Mouse (Mus musculus): Measurements from ENCODE around the gene Ipo8. TPM values are rescaled to one million over a fixed set of nuclear protein-coding genes. Genes with fewer than 3 reads are reported as not detected.

Ipo8 gene
- total and polyA plus RNA-seq, 3 experiments, result 23.4 to 28.3 TPM; not detected in 1

DNA sequence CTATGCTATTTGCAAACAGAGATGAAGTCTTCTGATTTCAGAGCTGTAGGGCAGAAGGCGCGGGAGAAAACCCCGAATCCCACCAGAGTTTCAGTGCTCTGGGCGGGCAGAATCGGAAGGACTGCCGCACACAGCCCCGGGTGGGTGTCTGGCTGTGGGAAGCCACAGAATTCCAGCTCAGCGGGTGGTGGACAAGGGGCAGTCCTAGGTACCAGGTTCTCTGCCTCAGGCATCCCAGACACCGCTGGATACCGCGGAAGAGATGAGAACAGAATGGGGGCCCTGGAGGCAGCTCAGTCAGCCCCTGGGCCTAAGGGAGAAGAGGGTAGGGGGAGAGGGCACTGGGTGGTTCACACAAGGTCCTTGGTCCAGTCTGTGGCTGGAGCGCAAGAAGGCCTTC is 62.8 kb downstream of the Ipo8 start:
- H3K27ac ChIP-seq (ENCODE audit: control insufficient read depth, low read depth, low read length), result no peak overlapping the region
- 0 out of 4 replicates have a peak, but pooled peaks cover 0 to 2% of the 10 kb centered on the region in 2 experiments for H3K36me3 ChIP-seq (ENCODE audit: control insufficient read depth in 1 of 2, insufficient read depth in 2 of 2, low read length in 2 of 2)
- H3K9ac ChIP-seq (ENCODE audit: control insufficient read depth, low read depth, low read length, poor library complexity, severe bottlenecking), result no peak overlapping the region
- no peak for TF ChIP-seq EP300 (IDR thresholded peaks at IDR 0.05; ENCODE audit: low read depth in 1 of 2, low read length in 2 of 2)
- TF ChIP-seq SIN3A (IDR thresholded peaks at IDR 0.05; ENCODE audit: low read length), result no peak
- TF ChIP-seq USF2 (IDR thresholded peaks at IDR 0.05; ENCODE audit: borderline replicate concordance in 1 of 2, insufficient read depth in 1 of 2, low read depth in 1 of 2, low read length in 2 of 2), result no peak
- no peak for TF ChIP-seq MYC (IDR thresholded peaks at IDR 0.05; ENCODE audit: low read depth, low read length)
- TF ChIP-seq POLR2AphosphoS2 (IDR thresholded peaks at IDR 0.05; ENCODE audit: low read length), result no peak
- no peaks in the 10 kb centered on the region for H3K27me3 ChIP-seq (ENCODE audit: control insufficient read depth in 1 of 2, insufficient read depth in 2 of 2, low read length in 2 of 2)
- H3K4me1 ChIP-seq (ENCODE audit: control insufficient read depth in 1 of 2, insufficient read depth in 2 of 2, low read length in 2 of 2), result no peaks in the 10 kb centered on the region
- no peak for DNase-seq (ENCODE audit: low read depth, low spot score)
- no peaks in the 10 kb centered on the region for H3K79me2 ChIP-seq (ENCODE audit: control insufficient read depth, insufficient read depth, low read length, poor library complexity)
- no peak overlapping the region for H3K4me3 ChIP-seq (ENCODE audit: control insufficient read depth in 1 of 2, insufficient read depth in 1 of 2, low read depth in 2 of 2, low read length in 2 of 2)
- H3K9me3 ChIP-seq (replicated peaks; ENCODE audit: insufficient read depth, low read length), result no peaks in the 10 kb centered on the region

DNA sequence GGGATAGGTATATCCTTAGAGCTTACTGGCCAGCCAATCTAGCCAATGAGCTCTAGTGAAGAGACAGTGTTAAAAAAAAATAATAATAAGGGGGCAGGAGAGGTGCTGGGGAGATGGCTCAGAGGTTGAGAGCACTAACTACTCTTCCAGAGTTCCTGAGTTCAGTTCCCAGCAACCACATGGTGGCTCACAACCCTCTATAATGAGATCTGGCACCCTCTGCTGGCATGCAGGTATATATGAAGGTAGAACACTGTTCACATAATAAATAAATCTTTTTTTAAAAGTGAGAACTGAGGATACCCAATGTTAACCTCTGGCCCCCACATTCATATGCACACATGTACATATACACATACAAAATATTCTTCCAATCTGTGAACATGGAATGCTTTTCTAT is 64.0 kb downstream of the Ipo8 start:
- Histone ChIP-seq H3K79me2 (ENCODE audit: control insufficient read depth, insufficient read depth, low read length, poor library complexity) (no peaks in the 10 kb centered on the region), H3K4me3 (ENCODE audit: control insufficient read depth in 1 of 2, insufficient read depth in 1 of 2, low read depth in 2 of 2, low read length in 2 of 2) (no peak overlapping the region), H3K27me3 (ENCODE audit: control insufficient read depth in 1 of 2, insufficient read depth in 2 of 2, low read length in 2 of 2) (no peaks in the 10 kb centered on the region), H3K27ac (ENCODE audit: control insufficient read depth, low read depth, low read length) (no peak overlapping the region), H3K9ac (ENCODE audit: control insufficient read depth, low read depth, low read length, poor library complexity, severe bottlenecking) (no peak overlapping the region), H3K36me3 (ENCODE audit: control insufficient read depth in 1 of 2, insufficient read depth in 2 of 2, low read length in 2 of 2) (no peaks in the 10 kb centered on the region; a peak in 1 of 4 replicates), H3K4me1 (ENCODE audit: control insufficient read depth in 1 of 2, insufficient read depth in 2 of 2, low read length in 2 of 2) (peaks cover 0 to 2% of the 10 kb centered on the region in 2 experiments; a peak in 2 of 4 replicates), H3K9me3 (replicated peaks; ENCODE audit: insufficient read depth, low read length) (no peaks in the 10 kb centered on the region)
- peak; percentile 20 for TF ChIP-seq RAD21 (IDR thresholded peaks at IDR 0.05; ENCODE audit: low read depth, low read length)
- no peak for TF ChIP-seq JUND (IDR thresholded peaks at IDR 0.05; ENCODE audit: low read depth, low read length)
- TF ChIP-seq ETS1 (IDR thresholded peaks at IDR 0.05; ENCODE audit: low read depth, low read length), result no peak
- TF ChIP-seq MAFK (IDR thresholded peaks at IDR 0.05; ENCODE audit: borderline replicate concordance, low read depth, low read length), result no peak
- TF ChIP-seq CTCF (IDR thresholded peaks at IDR 0.05 in 2 of 3, conservative IDR thresholded peaks at IDR 0.05 in 1 of 3; ENCODE audit: control insufficient read depth in 1 of 3, insufficient read depth in 1 of 3, low read depth in 2 of 3, low read length in 3 of 3, poor library complexity in 1 of 3, severe bottlenecking in 1 of 3), result peak in 1 of 3 experiments; percentile 54; a peak in 2 of 6 replicates
- TF ChIP-seq CHD2 (IDR thresholded peaks at IDR 0.05; ENCODE audit: low read length), result no peak
- TF ChIP-seq MYC (IDR thresholded peaks at IDR 0.05; ENCODE audit: low read depth, low read length), result 0 out of 2 replicates have a peak, but pooled peaks have one; percentile 30
- peak; percentile 33; the same call in 1 of the 2 replicates for TF ChIP-seq SMC3 (IDR thresholded peaks at IDR 0.05; ENCODE audit: low read depth, low read length)
- DNase-seq (ENCODE audit: low read depth, low spot score), result peak; percentile 27

DNA sequence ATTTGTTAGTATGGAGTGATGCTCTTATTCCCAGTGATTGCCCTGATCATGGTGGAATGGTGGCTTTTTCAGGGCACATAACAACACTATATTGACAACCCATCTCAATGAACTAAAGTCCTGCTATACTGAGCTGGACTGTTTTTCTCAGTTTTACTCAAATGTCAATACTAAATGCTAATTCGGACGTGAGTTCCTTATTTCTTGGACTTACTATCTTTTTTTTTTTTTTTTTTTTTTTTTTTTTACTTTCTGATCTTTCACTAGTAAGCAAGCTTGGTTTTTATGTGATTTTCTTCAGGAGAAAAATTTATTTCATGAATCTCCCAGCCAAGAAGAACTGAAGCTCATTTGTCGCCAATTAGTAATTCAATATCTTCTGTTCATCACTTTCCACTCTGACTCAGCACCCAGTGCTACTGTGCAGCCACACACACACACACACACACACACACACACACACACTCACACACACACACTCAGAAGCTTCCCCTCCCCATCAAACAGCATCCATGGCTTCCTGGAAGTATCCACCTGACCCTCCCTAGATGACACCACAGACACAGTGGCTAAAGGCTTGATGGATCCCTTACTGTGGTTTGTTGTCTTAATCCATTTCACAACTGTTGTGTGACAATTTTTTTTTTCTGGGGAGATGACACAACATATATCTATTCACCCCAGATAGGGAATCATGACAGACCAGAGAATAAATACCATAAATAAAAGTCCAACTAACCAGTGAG is 69.1 kb downstream of the Ipo8 start:
- no peaks in the 10 kb centered on the region for H3K27me3 ChIP-seq (ENCODE audit: control insufficient read depth in 1 of 2, insufficient read depth in 2 of 2, low read length in 2 of 2)
- H3K9ac ChIP-seq (ENCODE audit: control insufficient read depth, low read depth, low read length, poor library complexity, severe bottlenecking), result no peak overlapping the region
- no peaks in the 10 kb centered on the region for H3K79me2 ChIP-seq (ENCODE audit: control insufficient read depth, insufficient read depth, low read length, poor library complexity)
- no peak for DNase-seq (ENCODE audit: low read depth, low spot score)
- peaks cover 0 to 4% of the 10 kb centered on the region in 2 experiments; a peak in 3 of 4 replicates for H3K4me1 ChIP-seq (ENCODE audit: control insufficient read depth in 1 of 2, insufficient read depth in 2 of 2, low read length in 2 of 2)
- TF ChIP-seq ZMIZ1 (IDR thresholded peaks at IDR 0.05; ENCODE audit: low read depth, low read length) (no peak), POLR2AphosphoS5 (IDR thresholded peaks at IDR 0.05; ENCODE audit: borderline replicate concordance, low read depth, low read length) (no peak), NELFE (IDR thresholded peaks at IDR 0.05; ENCODE audit: low read depth, low read length) (no peak), TBP (IDR thresholded peaks at IDR 0.05; ENCODE audit: low read depth, low read length) (no peak), CHD2 (IDR thresholded peaks at IDR 0.05; ENCODE audit: low read length) (no peak), BHLHE40 (IDR thresholded peaks at IDR 0.05; ENCODE audit: borderline replicate concordance, low read depth, low read length) (no peak), ZNF384 (IDR thresholded peaks at IDR 0.05; ENCODE audit: low read depth, low read length) (peak; percentile 57; the same call in 1 of the 2 replicates)
- H3K36me3 ChIP-seq (ENCODE audit: control insufficient read depth in 1 of 2, insufficient read depth in 2 of 2, low read length in 2 of 2), result peaks cover 0 to 4% of the 10 kb centered on the region in 2 experiments; a peak in 2 of 4 replicates
- no peak overlapping the region for H3K27ac ChIP-seq (ENCODE audit: control insufficient read depth, low read depth, low read length)
- no peak overlapping the region for H3K4me3 ChIP-seq (ENCODE audit: control insufficient read depth in 1 of 2, insufficient read depth in 1 of 2, low read depth in 2 of 2, low read length in 2 of 2)
- H3K9me3 ChIP-seq (replicated peaks; ENCODE audit: insufficient read depth, low read length), result no peaks in the 10 kb centered on the region

All from MEL (cell line).